Mouse (Mus musculus): ENCODE measurements around the gene Akain1. TPM values are rescaled to one million over a fixed set of nuclear protein-coding genes. Genes with fewer than 3 reads are reported as not detected.

Gene Akain1
- polyA plus RNA-seq (2015; fragmentation: Nextera tagmentation; extraction: Ambion mirVana) = not detected in 2 replicates

DNA sequence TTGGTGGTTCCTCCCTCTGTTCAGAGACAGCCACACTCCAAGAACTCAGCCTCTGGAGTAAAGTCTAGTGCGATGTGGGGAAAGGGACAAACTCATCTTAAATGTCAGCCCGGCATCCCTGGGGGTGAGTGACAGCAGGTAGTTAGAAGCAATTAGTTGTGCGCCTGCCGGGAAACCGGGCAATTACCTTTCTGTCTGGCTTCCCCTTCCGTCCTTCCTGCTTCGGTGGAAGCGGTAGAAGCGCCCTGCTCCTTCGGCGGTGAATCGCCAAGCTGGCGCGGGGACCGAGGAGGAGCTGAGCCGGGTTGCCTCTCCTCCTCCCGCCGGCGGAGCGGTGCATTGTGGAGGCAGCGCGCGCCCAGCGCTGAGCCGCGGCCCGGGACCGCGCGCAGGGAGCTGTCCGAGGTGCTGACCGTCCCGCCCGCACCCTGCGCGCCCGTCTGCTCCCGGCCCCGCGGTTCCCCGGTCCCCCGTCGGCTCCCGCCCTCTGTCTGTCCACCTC lies at the start of gene Akain1:
Akain1 (plus strand) TSS at position 337 of the 502 bp plus-strand sequence.
- DNase-seq (ENCODE audit: low spot score) = peak; percentile 68

DNA sequence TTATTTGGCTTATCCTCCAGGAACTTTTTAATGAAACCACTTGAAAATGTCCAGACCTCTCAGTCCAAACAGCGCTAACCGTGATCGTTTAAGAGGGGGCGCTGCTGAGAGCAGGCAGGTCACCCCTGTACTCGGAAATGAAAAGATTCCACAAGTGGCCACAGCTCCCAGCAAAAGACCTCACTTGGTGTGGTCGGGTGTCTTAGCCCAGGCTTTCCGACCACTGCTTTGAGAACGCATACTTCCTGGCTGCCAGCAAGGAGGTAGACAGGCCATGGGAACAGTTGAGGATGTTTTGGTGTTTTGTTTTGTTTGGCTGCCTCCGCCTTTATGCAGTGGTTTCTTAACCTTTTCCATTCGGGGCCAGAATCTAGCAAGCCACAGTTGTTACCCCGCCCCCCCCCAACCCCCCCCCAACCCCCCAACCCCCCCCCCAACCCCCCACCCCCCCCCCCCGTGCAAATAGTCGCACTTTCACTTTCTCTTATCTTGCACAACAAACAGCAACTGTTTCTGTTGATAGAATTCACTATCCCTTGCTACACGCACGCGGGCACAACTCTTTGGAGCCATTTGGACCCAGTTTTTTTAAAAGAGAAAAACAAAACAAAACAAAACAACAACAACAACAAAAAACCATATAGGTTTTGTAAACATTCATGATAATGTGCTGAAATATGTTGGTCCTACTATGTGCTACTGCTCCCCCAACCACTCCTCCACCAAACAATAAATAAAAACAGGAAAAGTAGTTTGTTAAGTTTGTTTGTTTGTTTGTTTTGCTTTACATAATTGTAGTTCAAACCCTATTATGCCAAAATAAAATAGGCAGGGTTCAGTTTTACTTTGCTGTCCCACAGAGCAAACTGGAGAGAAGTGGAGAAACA lies 42.7 kb upstream of the Akain1 start:
- peak; percentile 31 for DNase-seq (ENCODE audit: low spot score)

DNA sequence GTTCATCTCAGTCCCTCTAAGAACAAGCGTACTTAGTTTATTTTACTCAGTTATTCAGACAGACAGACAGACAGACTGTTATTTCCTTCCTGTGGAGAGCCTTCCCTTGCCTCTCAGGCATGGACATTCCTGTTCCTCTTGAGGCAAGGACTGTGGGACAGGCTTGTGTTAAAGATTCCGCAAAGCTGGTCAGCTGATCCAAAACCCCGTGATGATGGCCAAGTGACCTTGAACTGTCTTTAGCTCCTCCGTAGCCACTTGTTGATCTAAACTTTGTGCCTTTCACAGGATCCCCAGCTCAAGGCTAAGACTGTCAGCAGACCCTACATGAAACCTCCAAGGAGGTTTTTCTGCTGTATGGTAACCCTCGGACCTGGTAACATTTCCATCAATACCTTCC lies 42.0 kb upstream of the Akain1 start:
- DNase-seq (ENCODE audit: low spot score) = no peak

DNA sequence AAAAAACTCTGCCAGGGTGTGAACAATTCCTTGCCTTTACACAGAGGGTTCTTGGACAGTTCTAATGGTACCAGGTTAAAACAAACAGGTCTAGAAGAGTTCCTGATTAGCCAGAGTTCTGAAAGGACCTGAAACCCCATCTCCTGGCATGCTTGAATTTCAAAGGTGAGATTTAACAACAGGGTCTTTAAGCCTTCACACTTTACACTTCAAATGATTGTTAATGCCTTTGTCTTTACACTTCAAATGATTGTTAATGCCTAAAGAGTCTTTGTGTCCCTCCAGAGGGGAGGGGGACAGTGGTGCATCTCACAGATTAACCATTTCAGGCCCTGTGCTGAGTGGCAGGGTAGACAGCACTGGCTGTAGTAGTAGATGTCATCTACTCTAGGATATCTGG lies 41.0 kb upstream of the Akain1 start:
- DNase-seq (ENCODE audit: low spot score) = no peak

DNA sequence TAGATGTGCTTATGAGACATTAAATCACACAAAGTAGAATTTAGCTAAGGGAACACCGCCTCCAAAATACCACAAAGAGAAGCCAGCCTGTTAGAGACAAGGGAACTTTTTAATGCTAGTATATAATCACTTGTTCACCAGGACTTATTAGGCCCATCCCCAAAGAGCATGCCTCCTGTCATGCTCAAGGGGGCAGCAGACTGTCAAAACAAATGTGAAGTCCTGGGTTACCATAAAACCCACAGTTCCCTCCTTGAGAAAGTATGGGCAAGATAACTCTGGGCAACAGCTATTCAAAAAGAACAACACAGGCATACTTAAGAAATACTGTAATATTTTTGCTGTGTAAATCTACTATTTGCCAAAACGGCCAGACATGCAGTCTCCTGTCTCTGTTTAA lies 38.0 kb upstream of the Akain1 start:
- peak; percentile 30 for DNase-seq (ENCODE audit: low spot score)

DNA sequence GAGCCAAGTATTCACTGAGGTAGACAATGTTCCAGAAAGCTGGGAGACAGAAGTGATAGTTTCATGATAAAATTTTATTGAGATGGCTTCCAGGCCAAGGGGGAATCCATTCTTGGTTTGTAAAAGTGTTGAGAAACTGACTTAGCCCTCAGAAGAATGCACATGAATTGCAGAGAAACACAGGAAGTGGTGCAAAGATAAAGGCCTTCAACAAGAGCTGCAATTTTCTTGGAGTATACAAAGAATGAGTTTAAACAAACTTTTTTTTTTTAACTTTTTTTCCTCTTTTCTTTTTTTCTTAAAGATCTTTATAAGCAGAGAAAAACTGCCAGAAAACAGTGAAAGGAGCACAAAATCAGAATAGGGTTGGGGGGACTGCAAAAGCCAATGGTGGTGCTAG lies 23.0 kb upstream of the Akain1 start:
- peak; percentile 42 for DNase-seq (ENCODE audit: low spot score)

DNA sequence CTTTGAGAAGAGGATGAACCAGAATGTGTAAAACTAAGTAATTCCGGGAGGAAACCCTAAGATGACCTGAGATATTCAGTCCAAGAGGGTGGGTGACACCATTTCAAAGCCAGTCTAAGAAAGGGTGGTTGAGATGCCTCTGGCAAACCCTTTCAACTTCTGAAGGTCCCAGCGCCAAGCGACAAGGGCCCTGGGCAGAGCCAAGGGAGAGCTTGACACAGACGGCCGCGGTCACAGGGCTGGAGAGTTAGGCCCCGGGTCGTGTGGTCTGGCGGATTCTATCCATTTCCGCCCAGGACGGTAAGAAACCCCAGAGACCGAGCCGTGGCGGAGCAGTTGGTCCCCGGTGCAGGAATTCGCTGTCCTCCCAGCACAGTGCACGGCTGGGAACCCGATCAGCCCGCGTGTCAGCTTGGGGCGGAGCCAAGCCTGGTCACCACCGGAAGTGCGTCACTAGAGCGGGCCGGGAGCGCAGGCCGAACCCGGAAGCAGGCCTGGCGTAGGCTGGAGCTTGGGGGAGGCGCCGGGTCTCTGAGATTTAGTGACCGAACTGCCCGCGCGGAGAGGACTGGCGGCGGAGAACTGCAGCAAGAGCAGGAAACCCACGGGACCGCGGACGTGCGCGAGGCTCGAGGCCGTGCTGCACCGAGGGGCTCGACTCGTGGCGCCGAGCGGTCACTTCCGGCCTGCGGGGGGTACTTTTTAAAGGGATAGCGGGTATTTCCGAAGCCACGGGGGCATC lies 22.0 kb upstream of the Akain1 start:
- peak; percentile 93 for DNase-seq (ENCODE audit: low spot score)

DNA sequence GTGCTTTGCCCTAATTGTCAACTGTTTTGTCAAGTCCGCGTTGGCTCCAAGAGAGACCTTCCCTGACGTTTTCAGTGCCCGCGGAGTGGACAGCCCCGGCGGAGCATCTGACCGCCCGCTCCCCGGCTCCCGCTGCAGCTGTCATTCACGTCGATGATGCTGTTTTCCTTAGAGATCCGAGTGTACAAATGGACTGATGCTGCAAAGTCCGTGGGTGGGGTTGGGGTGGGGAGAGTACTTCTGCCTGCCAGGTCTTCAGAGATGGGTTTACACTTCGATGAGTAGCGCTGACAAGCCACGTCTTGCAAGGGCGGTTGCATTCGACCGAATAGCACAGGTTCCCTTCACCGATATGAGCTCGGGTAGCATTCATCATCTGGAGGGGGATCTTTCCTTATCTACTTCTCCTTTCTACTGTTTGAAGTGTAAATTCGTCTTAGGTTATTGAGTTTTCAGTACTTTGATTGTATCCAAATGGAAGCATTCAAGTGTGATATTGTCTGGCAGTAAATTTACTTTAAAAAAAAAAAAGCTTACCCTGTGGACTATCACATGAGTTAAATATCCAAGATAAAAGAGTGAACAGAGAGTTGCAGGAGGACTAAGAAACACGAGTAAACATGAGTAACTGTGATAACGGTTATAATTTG lies 21.3 kb upstream of the Akain1 start:
- DNase-seq (ENCODE audit: low spot score) = peak; percentile 28

DNA sequence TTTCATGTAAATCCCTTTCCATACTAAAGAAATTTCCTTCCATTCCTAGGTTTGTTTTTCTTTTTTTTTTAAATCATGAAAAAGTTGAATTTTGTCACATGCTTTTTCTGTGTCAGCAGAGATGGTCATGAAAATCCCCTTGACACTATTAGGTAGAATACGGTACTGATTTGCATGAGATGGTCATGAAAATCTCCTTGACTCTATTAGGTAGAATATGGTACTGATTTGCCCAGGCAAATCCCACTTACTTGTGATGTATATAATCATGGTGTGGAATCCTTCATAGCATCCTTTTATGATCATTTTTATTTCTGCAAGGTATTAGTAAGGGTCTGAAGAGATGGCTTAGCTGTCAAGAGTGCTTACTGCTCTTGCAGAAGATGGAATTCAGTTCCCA lies 17.5 kb upstream of the Akain1 start:
- no peak for DNase-seq (ENCODE audit: low spot score)

DNA sequence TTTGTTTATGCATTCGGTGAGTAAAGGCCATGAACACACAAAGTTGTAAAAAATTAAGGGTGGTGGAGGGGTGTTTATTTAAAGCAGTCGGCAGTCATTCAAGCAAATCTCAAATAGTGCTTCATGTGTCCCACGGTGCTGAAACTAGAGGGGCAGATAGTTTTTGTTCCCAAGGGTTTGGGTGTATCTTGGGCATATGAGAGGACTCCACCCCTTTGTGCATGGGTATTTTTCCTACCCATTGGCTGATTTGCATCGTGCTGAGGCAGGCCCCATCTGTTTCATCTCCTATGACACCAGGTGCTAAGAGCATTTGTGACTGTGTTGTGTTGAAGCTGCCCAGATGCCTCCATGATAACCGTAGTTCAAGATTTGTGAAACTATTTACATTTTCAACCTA lies 1.3 kb upstream of the Akain1 start:
- no peak for DNase-seq (ENCODE audit: low spot score)

DNA sequence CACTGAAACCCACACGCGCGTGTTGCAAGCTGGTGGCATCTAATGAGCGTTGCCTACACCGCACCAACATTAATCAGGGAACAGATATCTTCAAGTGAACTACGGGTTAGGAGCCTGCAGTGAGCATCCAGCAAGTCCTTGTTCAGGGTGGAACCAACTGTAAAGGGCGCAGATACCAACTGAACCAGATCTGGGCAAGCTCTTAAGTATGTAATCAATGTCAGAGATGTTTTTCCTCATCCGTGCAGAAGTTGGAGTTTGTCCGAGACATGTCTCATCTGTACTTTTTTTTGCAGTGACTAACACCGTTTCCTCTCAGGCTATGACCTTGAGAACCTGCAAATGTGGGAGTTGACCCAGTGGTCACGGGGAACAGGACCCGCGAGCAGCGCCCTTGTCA lies 640 bp upstream of the Akain1 start:
- DNase-seq (ENCODE audit: low spot score) = no peak

DNA sequence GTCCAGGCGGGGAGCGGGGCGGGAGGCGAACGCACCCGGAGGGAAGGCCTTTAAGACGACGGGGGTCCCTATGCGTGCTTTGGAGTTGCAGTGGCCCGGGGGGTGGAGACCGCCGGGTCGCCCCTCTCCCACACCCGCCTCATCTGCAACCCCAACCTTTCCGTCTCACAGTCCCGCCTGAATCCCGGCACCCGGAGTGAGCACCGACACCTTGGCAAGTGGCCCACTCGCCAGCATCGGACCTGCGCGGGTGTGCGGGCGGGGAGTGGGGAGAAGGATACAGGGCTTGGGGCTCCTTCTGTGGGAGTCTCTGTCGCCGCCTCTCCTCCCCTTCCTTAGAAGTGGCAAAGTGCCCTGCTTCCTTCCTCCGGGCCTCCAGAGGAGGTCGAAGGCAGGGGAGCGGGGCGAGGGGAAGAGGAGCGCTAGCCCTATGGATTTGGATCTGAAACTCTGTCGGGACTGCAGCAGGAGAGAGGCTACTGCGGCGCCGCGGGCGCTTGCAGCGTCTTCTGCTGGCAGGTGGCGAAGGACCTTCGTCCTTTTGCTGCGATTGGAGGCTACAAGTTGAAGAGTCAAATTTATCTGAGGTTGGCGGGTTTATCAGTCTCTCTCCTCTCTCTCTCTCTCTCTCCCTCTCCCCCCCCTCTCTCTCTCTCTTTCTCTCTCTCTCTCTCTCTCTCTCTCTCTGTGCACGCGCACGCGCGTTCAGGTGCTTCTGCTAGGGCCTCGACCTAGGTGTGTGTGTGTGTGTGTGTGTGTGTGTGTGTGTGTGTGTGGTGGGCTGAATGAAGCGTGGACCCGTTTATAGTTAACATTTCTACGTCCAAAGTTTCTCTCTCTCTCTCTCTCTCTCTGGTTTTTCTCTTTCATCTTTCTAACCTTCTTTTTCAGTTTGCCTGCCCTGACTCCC lies 700 bp downstream of the Akain1 start:
- DNase-seq (ENCODE audit: low spot score) = no peak

DNA sequence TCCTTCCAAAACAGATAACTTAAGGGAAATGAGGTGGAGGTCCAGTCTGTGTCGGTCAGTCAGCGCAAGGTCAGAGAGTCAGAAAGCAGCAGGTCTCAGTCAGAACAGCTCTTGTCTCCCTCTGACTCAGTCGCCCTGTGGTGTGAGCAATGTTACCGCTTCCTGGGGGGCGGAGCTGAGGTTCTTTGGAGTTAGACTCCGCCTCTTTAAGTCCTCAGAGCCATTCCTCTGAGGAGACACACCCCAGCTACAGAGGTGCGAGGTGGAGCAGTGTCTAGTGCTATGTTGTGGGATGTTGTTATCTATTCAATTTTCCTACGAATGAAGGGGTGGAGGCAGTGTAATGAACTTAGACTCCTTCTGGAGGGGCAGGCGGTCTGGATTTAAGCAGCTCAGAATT lies 1.9 kb downstream of the Akain1 start:
- no peak for DNase-seq (ENCODE audit: low spot score)

DNA sequence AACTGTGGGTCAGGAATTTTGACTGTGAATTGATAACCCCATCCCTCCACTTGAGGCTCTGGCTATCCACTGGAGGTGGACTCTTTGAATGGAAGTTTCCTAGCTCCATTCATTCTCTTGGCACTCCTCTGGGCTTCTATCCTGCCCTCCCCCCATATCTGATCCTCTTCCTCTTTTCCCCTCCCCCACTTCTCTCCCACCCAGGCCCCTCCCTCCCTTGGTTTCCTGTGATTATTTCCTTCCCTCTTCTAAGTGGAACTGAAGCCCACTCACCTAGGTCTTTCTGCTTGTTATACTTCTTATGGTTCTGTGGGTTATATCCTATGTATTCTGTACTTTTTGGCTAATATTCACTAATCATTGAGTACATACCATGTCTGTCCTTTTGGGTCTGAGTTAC lies 9.6 kb downstream of the Akain1 start:
- DNase-seq (ENCODE audit: low spot score) = no peak

DNA sequence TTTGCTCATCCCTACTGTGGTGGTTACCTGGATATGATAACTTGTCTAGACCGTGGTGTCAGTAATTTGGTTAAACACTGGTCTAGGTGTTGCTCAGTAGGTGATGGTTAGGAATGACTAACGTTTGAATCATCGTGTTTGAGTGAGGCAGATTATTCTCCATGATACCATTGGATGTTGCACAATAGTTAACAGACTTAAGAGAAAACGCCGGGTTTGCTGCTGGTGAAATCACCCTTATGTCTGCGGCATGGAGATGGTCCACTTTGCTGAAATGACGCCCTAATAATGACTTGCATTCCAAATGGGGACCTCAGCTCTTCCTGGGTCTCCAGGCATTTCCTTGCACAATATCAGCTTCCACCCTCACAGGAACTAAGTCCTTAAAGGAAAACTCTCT lies 22.6 kb downstream of the Akain1 start:
- DNase-seq (ENCODE audit: low spot score) = no peak

DNA sequence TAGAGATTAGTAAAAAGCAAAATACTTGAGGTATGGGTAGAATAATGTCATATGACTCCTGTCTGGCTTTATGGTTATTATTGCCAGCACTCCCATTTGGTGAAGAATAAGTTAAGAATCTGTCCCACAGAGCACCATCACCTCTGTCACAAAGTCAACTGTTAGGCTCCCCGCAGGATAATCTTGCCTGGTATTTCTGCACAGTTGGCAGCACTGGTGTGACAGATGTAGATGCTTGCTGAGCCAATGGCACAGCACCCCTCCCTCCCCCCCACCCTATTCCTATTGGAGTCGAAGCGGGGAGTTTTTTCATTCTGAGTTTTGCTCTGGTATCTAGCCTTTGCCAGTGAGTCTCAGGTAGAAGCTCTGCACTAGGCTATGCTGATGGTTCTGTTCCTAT lies 23.9 kb downstream of the Akain1 start:
- no peak for DNase-seq (ENCODE audit: low spot score)

DNA sequence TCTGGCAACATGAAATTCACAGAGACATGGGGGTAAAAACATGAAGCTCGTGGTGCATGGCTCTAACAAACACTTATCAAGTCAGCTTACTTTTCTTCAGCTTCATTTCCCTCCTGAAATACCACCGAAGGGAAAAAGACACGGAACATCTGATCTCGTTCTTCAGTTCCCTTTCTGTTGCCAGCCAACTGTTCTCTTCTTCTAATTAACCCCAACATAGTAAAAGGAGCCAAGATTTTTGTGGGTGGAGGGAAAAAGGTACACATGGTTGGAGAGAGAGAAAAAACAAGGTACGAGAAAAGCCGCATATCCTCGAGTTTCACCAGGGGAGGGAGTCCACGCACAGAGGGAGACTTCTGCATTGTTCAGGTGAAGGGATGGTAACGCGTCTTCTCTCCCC lies 32.0 kb downstream of the Akain1 start:
- no peak for DNase-seq (ENCODE audit: low spot score)

DNA sequence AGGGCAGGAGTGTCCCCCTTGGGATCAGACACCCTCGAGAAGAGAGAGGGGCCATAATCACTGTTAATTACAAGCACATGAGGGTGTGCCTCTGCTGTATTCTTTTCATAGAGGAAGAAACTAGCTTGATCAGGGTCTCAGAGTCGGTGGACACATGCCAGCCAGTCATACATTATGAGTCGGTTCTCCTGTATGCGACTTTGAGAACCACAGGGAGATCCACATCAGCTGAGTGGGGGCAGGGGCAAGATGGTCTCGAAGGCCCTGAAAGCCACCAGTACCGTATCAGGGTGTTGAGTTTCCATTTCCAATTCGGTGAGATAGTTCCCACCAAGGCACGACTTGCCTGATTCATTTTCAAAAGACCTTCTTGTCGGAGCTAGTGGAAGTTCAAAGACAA lies 33.3 kb downstream of the Akain1 start:
- no peak for DNase-seq (ENCODE audit: low spot score)

DNA sequence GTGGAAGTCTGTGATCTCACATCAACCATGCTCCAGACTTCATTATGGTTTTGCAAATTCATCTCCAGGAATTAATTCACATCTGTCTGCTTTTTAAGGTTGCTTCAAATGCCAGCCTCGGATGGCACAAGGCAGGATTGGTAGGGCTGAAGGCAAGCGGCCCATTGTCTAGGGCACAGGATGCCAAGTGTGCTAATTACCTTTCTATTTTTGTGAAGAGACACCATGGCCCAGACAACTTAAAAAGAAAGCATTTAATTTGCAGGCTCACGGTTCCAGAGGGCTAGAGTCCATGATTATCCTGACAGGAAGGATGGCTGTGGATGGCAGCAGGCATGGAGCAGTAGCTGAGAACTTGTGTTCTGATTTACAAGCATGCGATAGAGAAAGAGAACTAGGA lies 35.0 kb downstream of the Akain1 start:
- DNase-seq (ENCODE audit: low spot score) = no peak

DNA sequence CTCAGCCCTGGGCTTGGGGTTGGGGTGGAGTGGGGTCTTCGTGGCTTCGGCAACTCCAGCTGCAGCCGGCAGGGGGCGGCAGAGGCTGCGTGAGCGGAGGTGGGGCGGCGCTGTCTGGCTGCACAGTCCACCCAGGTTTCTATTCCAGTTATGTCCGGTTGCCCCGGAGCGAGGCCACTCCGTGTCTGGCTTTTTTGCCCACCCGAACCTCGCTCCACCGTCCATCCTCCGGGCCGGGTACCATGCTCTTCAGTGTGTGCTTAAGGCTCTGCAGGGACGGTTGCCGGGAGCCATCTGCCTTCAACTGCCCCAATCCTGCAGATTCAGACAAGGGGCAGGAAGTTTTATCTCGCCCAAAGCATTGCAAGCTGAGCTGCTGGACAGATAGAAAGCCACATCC lies 36.3 kb downstream of the Akain1 start:
- DNase-seq (ENCODE audit: low spot score) = peak; percentile 27

DNA sequence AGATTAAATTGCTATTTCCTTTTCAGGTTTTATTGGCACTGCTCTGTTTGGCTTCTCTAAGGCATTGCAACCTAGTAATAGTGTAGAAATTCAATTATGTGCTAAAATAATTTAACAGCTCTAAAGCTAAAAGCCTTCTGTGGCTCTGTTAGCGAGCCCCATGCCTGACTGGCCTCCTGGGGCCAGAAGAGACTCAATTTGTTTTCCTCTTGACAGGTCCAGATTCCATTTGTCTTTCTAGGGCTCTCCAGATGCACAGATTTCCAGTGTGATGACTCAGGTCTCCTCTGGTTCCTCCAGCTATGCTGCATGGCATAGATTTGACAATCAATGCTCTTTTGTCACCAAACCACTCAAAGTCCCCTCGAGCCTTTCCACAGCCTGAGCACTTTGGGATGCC lies 38.4 kb downstream of the Akain1 start:
- no peak for DNase-seq (ENCODE audit: low spot score)

Data from thymus, postnatal 0 days (tissue).